Mouse (Mus musculus): ENCODE results near the gene Bpifb6. TPM values are rescaled to one million over a fixed set of nuclear protein-coding genes. Genes with fewer than 3 reads are reported as not detected.

The Bpifb6 gene
- not detected in 2 replicates for polyA plus RNA-seq (2016; fragmentation: Nextera tagmentation; extraction: Ambion mirVana)

DNA sequence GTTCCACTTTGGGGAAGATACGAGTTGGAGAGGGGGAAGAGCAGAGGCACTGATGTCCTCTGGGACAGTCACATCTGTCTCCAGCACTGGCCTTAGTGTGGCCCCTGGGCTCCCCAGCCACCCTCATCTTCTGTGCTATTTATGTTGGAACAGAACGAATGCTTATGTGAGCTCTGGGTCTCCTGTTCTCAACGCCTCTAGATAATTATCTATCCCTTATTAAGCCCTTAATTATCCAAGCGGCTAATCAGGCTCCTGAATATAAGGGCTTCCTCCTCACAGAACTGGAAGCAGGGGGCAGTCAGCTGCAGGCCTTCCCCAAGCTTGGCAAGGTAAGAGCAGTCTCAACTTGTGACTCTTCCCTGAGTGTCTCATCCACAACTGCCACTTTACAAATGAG is at the start of gene Bpifb6:
Gene Bpifb6 (plus strand): TSS at position 301 of the 400 bp plus-strand sequence.
- H3K4me1 ChIP-seq (replicated peaks): no peaks in the 10 kb centered on the region

DNA sequence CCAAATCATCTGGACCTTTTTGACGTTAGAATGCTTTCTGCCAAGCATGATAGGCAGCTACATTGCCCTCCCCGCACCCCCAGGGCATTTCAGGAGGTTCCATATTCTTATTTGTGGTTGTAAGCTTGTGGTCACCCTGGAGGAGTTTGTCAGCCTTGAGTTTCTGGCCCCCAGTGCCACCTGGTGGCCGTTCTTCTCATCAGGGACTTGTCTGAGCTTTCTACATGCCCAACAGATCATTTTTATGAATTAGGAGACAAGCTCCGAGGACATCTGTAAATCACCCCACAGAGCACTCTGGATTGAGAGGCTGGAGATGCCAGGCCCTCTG is 49.2 kb upstream of the Bpifb6 start:
- Histone ChIP-seq H3K4me1 (replicated peaks) (no peaks in the 10 kb centered on the region), H3K4me3 (replicated peaks) (no peak overlapping the region), H3K4me2 (no peak overlapping the region), H3K9ac (replicated peaks) (no peak overlapping the region), H3K27ac (no peak overlapping the region), H3K9me3 (no peaks in the 10 kb centered on the region), H3K27me3 (no peaks in the 10 kb centered on the region), H3K36me3 (no peaks in the 10 kb centered on the region)
- ATAC-seq (ENCODE audit: insufficient number of reproducible peaks, insufficient read depth, low FRiP score, low TSS enrichment, low read depth): no peak
- WGBS: 50% methylated on average over 4 of the region's 4 CpGs

More for the DNA sequence above, at the start of gene Bpifb6:
- Histone ChIP-seq H3K36me3 (no peaks in the 10 kb centered on the region), H3K27ac (no peak within 1 kb of the TSS), H3K27me3 (no peaks in the 10 kb centered on the region), H3K4me2 (no peak within 1 kb of the TSS), H3K9ac (replicated peaks) (no peak within 1 kb of the TSS), H3K9me3 (no peaks in the 10 kb centered on the region), H3K4me3 (replicated peaks) (no peak within 1 kb of the TSS)
- no peak for ATAC-seq (ENCODE audit: insufficient number of reproducible peaks, insufficient read depth, low FRiP score, low TSS enrichment, low read depth)
- 69% methylated on average over 4 of the region's 4 CpGs for WGBS

GRCm38 (mm10) chr2:153853544-153853943 is 46.6 kb upstream of the Bpifb6 start:
- no peak for ATAC-seq (ENCODE audit: insufficient number of reproducible peaks, insufficient read depth, low FRiP score, low TSS enrichment, low read depth)

GRCm38 (mm10) chr2:153859581-153859980 is 40.6 kb upstream of the Bpifb6 start:
- H3K9ac ChIP-seq (replicated peaks): no peak overlapping the region
- H3K4me1 ChIP-seq (replicated peaks): no peaks in the 10 kb centered on the region
- peaks cover 3% of the 10 kb centered on the region; the same call in 1 of the 2 replicates for H3K27me3 ChIP-seq
- H3K4me3 ChIP-seq (replicated peaks): no peak overlapping the region
- ATAC-seq (ENCODE audit: insufficient number of reproducible peaks, insufficient read depth, low FRiP score, low TSS enrichment, low read depth): no peak
- H3K36me3 ChIP-seq: no peaks in the 10 kb centered on the region
- no peaks in the 10 kb centered on the region for H3K9me3 ChIP-seq
- no peak overlapping the region for H3K4me2 ChIP-seq
- no peak overlapping the region for H3K27ac ChIP-seq
- WGBS: 74% methylated on average over 2 of the region's 2 CpGs

More at GRCm38 (mm10) chr2:153853544-153853943, 46.6 kb upstream of the Bpifb6 start:
- 24% methylated on average over 5 of the region's 5 CpGs for WGBS
- H3K9me3 ChIP-seq: no peaks in the 10 kb centered on the region
- H3K27me3 ChIP-seq: peaks cover 3% of the 10 kb centered on the region; the same call in 1 of the 2 replicates
- no peaks in the 10 kb centered on the region for H3K36me3 ChIP-seq
- no peak overlapping the region for H3K4me3 ChIP-seq (replicated peaks)
- H3K4me2 ChIP-seq: no peak overlapping the region
- no peak overlapping the region for H3K27ac ChIP-seq
- H3K4me1 ChIP-seq (replicated peaks): no peaks in the 10 kb centered on the region
- no peak overlapping the region for H3K9ac ChIP-seq (replicated peaks)

GRCm38 (mm10) chr2:153860315-153860714 is 39.9 kb upstream of the Bpifb6 start:
- 93% methylated on average over 11 of the region's 11 CpGs for WGBS
- Histone ChIP-seq H3K4me2 (no peak overlapping the region), H3K27ac (no peak overlapping the region), H3K27me3 (peaks cover 3% of the 10 kb centered on the region; the same call in 1 of the 2 replicates), H3K4me3 (replicated peaks) (no peak overlapping the region), H3K4me1 (replicated peaks) (no peaks in the 10 kb centered on the region), H3K36me3 (no peaks in the 10 kb centered on the region), H3K9ac (replicated peaks) (no peak overlapping the region), H3K9me3 (no peaks in the 10 kb centered on the region)
- no peak for ATAC-seq (ENCODE audit: insufficient number of reproducible peaks, insufficient read depth, low FRiP score, low TSS enrichment, low read depth)

DNA sequence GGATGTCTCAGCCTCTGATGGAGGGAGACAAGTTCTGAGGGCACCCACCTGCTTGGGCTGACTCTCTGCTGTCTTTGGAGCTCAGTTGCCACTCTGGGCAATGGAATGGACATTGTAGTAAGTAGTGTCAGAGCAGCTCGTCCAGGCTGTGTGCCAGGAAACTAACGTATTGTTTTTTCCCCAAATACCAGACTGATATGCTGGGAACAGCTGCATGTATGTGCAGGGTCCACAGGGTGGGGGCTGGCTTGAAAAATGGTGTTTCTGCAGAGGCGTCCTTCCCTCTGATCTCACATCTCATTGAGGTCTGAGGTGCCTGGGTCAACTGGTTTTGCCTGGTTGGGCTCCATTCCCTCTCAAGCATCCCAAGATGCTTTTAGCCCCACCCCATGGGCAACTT is 39.5 kb upstream of the Bpifb6 start:
- no peak overlapping the region for H3K9ac ChIP-seq (replicated peaks)
- ATAC-seq (ENCODE audit: insufficient number of reproducible peaks, insufficient read depth, low FRiP score, low TSS enrichment, low read depth): no peak; the same call in 1 of the 2 replicates
- peaks cover 3% of the 10 kb centered on the region; the same call in 1 of the 2 replicates for H3K27me3 ChIP-seq
- WGBS: 72% methylated on average over 3 of the region's 3 CpGs
- H3K4me2 ChIP-seq: no peak overlapping the region
- H3K4me1 ChIP-seq (replicated peaks): no peaks in the 10 kb centered on the region
- H3K4me3 ChIP-seq (replicated peaks): no peak overlapping the region
- no peak overlapping the region for H3K27ac ChIP-seq
- no peaks in the 10 kb centered on the region for H3K36me3 ChIP-seq
- no peaks in the 10 kb centered on the region for H3K9me3 ChIP-seq

DNA sequence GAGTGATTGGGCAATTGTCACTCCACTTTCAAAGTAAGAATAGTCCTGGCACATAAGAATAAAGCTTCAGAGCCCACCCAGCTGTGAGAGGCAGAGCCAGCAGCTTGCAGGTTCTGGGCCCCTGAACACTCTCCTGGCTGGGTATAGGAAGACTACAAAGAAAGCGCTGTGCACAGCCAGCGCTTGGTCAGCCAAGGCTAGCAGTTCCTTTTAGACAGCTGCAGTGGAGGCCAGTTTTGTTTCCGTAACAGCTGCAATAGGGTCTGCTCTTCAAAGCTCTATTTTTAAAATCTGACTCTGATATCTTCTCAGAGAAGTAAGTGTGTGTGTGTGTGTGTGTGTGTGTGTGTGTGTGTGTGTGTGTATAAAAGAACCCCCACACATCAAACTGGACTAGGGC is 38.2 kb upstream of the Bpifb6 start:
- 86% methylated on average over 3 of the region's 3 CpGs for WGBS
- H3K9me3 ChIP-seq: no peaks in the 10 kb centered on the region

GRCm38 (mm10) chr2:153870984-153871383 is 29.2 kb upstream of the Bpifb6 start, which contains the start of gene Sun5:
TSS of gene Sun5 (minus strand) at chr2:153871084.
- Histone ChIP-seq H3K4me3 (replicated peaks) (no peak within 1 kb of the TSS), H3K4me2 (no peak within 1 kb of the TSS), H3K36me3 (no peaks in the 10 kb centered on the region), H3K9ac (replicated peaks) (no peak within 1 kb of the TSS), H3K9me3 (no peaks in the 10 kb centered on the region), H3K27me3 (no peaks in the 10 kb centered on the region), H3K4me1 (replicated peaks) (no peaks in the 10 kb centered on the region), H3K27ac (no peak within 1 kb of the TSS)
- 93% methylated on average over 4 of the region's 4 CpGs for WGBS
- ATAC-seq (ENCODE audit: insufficient number of reproducible peaks, insufficient read depth, low FRiP score, low TSS enrichment, low read depth): no peak

More for the DNA sequence above, 38.2 kb upstream of the Bpifb6 start:
- Histone ChIP-seq H3K4me3 (replicated peaks) (no peak overlapping the region), H3K27ac (no peak overlapping the region), H3K4me2 (no peak overlapping the region), H3K27me3 (peaks cover 3% of the 10 kb centered on the region; the same call in 1 of the 2 replicates), H3K4me1 (replicated peaks) (no peaks in the 10 kb centered on the region), H3K36me3 (no peaks in the 10 kb centered on the region), H3K9ac (replicated peaks) (no peak overlapping the region)
- ATAC-seq (ENCODE audit: insufficient number of reproducible peaks, insufficient read depth, low FRiP score, low TSS enrichment, low read depth): no peak

DNA sequence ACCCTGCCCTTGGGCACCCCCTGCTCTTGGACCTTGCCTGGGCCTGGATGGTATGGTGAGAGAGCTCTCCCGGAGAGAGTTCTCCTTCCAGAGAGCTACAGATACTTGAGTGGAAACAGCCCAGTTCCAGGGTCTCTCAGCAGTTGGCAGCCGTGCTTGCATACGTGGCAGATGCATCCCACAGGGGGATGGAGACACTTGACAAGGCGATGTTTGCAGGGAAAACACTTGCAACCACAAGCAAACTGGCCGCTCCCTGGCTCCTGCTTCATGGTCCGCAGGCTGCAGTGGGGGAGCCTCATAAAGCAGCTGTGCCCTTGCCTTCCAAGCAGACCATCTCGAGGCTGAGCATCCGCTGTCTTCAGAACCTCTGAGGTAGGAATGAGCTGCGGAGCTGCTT is 25.4 kb upstream of the Bpifb6 start, which contains the start of gene Bpifb2:
Gene Bpifb2 (plus strand): TSS at position 301 of the 400 bp plus-strand sequence.
- WGBS: 71% methylated on average over 9 of the region's 9 CpGs
- H3K4me3 ChIP-seq (replicated peaks): no peak within 1 kb of the TSS
- no peak for ATAC-seq (ENCODE audit: insufficient number of reproducible peaks, insufficient read depth, low FRiP score, low TSS enrichment, low read depth)
- H3K36me3 ChIP-seq: no peaks in the 10 kb centered on the region
- no peak within 1 kb of the TSS for H3K4me2 ChIP-seq
- H3K27me3 ChIP-seq: no peaks in the 10 kb centered on the region
- no peaks in the 10 kb centered on the region for H3K4me1 ChIP-seq (replicated peaks)
- no peak within 1 kb of the TSS for H3K27ac ChIP-seq
- H3K9ac ChIP-seq (replicated peaks): no peak within 1 kb of the TSS
- H3K9me3 ChIP-seq: no peaks in the 10 kb centered on the region

DNA sequence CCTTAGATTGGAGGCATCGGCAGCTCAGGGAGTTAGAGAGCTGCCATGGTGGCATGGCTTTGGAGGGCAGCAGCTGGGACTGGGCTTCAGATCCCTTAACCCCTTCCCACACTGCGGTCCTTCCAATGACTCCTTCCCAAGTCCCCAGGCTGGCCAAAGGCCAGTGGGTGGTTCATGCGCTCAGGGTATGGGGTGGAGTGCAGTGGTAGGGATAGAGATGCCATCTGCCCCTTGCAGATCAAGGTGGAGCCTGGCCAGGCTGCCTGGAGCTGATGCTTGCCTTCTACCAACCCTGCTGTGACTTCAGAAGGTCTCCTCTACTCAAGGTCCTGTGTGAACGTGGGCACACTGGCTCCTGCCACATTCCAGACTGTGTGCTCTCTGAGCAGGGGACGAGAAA is 1.1 kb upstream of the Bpifb6 start:
- whole genome bisulfite sequencing: 75% methylated on average over 5 of the region's 5 CpGs
- no peaks in the 10 kb centered on the region for H3K4me1 ChIP-seq (replicated peaks)
- H3K36me3 ChIP-seq: no peaks in the 10 kb centered on the region
- H3K9ac ChIP-seq (replicated peaks): no peak overlapping the region
- no peak for ATAC-seq (ENCODE audit: insufficient number of reproducible peaks, insufficient read depth, low FRiP score, low TSS enrichment, low read depth)
- H3K27ac ChIP-seq: no peak overlapping the region
- no peaks in the 10 kb centered on the region for H3K27me3 ChIP-seq
- H3K4me3 ChIP-seq (replicated peaks): no peak overlapping the region
- H3K9me3 ChIP-seq: no peaks in the 10 kb centered on the region
- no peak overlapping the region for H3K4me2 ChIP-seq

DNA sequence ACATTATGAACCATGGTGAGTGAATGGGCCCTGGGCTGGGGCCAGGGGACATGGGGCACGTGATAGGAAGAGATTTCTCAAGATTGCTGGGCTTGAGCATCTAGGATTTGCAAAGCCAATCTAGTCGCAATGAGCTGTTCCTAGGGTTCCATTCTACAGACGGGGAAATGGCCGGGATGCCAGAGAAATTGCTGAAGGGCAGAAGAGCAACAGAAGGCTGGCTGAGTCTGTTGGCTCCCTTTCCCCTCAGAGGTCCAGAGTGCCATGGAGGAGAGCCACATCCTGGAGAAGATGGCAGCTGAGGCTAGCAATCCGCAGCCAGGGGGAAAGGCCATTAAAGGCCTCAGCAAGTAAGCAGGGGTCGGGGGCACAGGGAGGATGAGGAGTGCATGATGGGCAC is 2.5 kb downstream of the Bpifb6 start:
- Histone ChIP-seq H3K27ac (no peak overlapping the region), H3K4me2 (no peak overlapping the region), H3K9ac (replicated peaks) (no peak overlapping the region), H3K9me3 (no peaks in the 10 kb centered on the region), H3K4me1 (replicated peaks) (no peaks in the 10 kb centered on the region), H3K4me3 (replicated peaks) (no peak overlapping the region), H3K36me3 (no peaks in the 10 kb centered on the region), H3K27me3 (no peaks in the 10 kb centered on the region)
- WGBS: 84% methylated on average over 6 of the region's 6 CpGs
- no peak for ATAC-seq (ENCODE audit: insufficient number of reproducible peaks, insufficient read depth, low FRiP score, low TSS enrichment, low read depth)

DNA sequence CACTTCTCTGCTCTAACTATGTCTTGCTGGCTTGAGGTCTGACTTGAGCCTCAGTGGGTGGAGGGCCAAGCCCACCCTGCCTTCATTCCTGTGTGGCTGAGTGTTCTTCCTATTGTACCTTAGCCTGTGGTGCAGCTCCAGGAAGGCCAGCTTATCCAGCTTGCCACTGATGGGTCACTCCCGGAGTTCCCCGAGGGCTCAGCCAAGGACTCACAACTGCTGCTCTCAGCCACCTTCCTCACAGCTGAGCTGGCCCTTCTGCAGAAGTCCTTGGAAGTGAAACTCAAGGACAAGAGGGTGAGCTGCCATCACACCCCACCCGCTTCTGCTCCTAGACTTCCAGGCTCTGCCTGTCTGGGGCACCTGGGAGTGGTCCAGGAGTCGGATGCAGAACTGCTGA is 6.4 kb downstream of the Bpifb6 start:
- no peaks in the 10 kb centered on the region for H3K27me3 ChIP-seq
- no peak overlapping the region for H3K4me2 ChIP-seq
- no peak for ATAC-seq (ENCODE audit: insufficient number of reproducible peaks, insufficient read depth, low FRiP score, low TSS enrichment, low read depth)
- no peak overlapping the region for H3K27ac ChIP-seq
- no peaks in the 10 kb centered on the region for H3K4me1 ChIP-seq (replicated peaks)
- no peak overlapping the region for H3K9ac ChIP-seq (replicated peaks)
- no peaks in the 10 kb centered on the region for H3K36me3 ChIP-seq
- H3K9me3 ChIP-seq: no peaks in the 10 kb centered on the region
- WGBS: 83% methylated on average over 4 of the region's 4 CpGs
- H3K4me3 ChIP-seq (replicated peaks): no peak overlapping the region
